ENCODE assay signal across 8 mouse cellular contexts in the genomic region with DNA sequence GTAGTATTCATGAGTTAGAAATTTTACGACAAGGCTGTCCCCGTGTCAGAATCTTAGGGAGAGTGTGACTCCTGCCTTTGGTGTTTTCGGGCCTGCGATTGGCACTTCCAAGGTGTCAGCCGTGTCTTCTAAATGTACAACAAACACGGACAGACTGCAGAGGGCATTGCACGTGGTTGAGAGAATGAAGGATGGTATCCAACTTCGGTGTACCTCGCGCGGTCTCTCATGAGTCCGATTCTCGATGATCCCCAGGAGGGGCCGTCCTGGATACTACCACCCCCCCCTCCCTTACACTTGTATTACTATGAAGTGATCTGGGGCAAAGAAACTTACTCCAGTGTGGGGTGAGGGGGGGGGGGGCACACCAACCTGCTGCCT. TPM values are rescaled to one million over a fixed set of nuclear protein-coding genes. Genes with fewer than 3 reads are reported as not detected.
DNase-seq lines count a peak whose midpoint lies in the region; ATAC-seq and TF ChIP-seq lines count a peak whose summit lies in the region.

No protein-coding gene starts in this region.

- no peaks in the 10 kb centered on the region for H3K27me3 ChIP-seq in forebrain, embryonic 14.5 days (replicated peaks; ENCODE audit: control insufficient read depth, insufficient read depth, low read length)
- 0 out of 2 replicates have a peak, but pooled peaks cover 2% of the 10 kb centered on the region for H3K27me3 ChIP-seq in kidney, embryonic 16.5 days (ENCODE audit: insufficient read depth, low read length)
- H3K27me3 ChIP-seq in midbrain, postnatal 0 days (ENCODE audit: insufficient read depth, low read length): no peaks in the 10 kb centered on the region

- peak overlapping the region; percentile 63 for H3K4me3 ChIP-seq in forebrain, embryonic 14.5 days (ENCODE audit: low read depth, low read length)
- peak overlapping the region; percentile 82 for H3K4me3 ChIP-seq in kidney, embryonic 16.5 days (ENCODE audit: low read length)
- H3K4me3 ChIP-seq in midbrain, postnatal 0 days (ENCODE audit: low read depth, low read length): peak overlapping the region; percentile 65

- intact Hi-C loops in left cerebral cortex, postnatal 4 days (cut with DNase I): loop anchor here (10.0 kb wide), 1 partner anchor 208 kb away; no protein-coding TSS in a partner anchor
- intact Hi-C loops in gastrocnemius, postnatal 14 days (cut with DNase I; ENCODE audit: low total_unique reads): no loop called here

- peak; percentile 43 for ATAC-seq in forebrain, embryonic 14.5 days
- ATAC-seq in kidney, embryonic 16.5 days (ENCODE audit: low FRiP score, low TSS enrichment): peak; percentile 29
- ATAC-seq in midbrain, postnatal 0 days (ENCODE audit: low FRiP score): peak; percentile 59; the same call in 1 of the 2 replicates

- peaks cover 10% of the 10 kb centered on the region; the same call in 1 of the 2 replicates for H3K4me1 ChIP-seq in forebrain, embryonic 14.5 days (ENCODE audit: control insufficient read depth, insufficient read depth, low read length)
- peaks cover 29% of the 10 kb centered on the region for H3K4me1 ChIP-seq in kidney, embryonic 16.5 days (ENCODE audit: insufficient read depth, low read length)
- no peaks in the 10 kb centered on the region; the same call in 1 of the 2 replicates for H3K4me1 ChIP-seq in midbrain, postnatal 0 days (ENCODE audit: insufficient read depth, low read length)

- peak; percentile 13 for DNase-seq in left cerebral cortex, postnatal 4 days
- no peak for DNase-seq in left cerebral cortex, adult 9 months (ENCODE audit: low spot score in 2 of 2)
- DNase-seq in Muller cell, postnatal 12 days (ENCODE audit: inconsistent ontology term): peak; percentile 29
- peak; percentile 41 for DNase-seq in forebrain, embryonic 14.5 days (ENCODE audit: low spot score)
- DNase-seq in midbrain, postnatal 0 days (ENCODE audit: low spot score): peak; percentile 20
- no peak for DNase-seq in gastrocnemius, postnatal 14 days
- DNase-seq in frontal cortex, postnatal 10 days (ENCODE audit: low spot score in 2 of 2): no peak

- 8% methylated on average over 14 of the region's 14 CpGs for WGBS in forebrain, embryonic 14.5 days
- WGBS in kidney, embryonic 16.5 days: under 1% methylated on average over 14 of the region's 14 CpGs
- 4% methylated on average over 14 of the region's 14 CpGs for WGBS in midbrain, postnatal 0 days

- peak overlapping the region; percentile 96 for H3K4me2 ChIP-seq in forebrain, embryonic 14.5 days (ENCODE audit: low read length)
- H3K4me2 ChIP-seq in kidney, embryonic 16.5 days (replicated peaks; ENCODE audit: low read depth, low read length): peak overlapping the region; percentile 82
- peak overlapping the region; percentile 93 for H3K4me2 ChIP-seq in midbrain, postnatal 0 days (ENCODE audit: low read depth, low read length, poor library complexity, severe bottlenecking)

- no peak overlapping the region for H3K27ac ChIP-seq in forebrain, embryonic 14.5 days (ENCODE audit: low read depth, low read length)
- peak overlapping the region; percentile 91 for H3K27ac ChIP-seq in kidney, embryonic 16.5 days (ENCODE audit: low read length)
- H3K27ac ChIP-seq in midbrain, postnatal 0 days (ENCODE audit: low read depth, low read length): no peak overlapping the region

- H3K9me3 ChIP-seq in forebrain, embryonic 14.5 days (replicated peaks; ENCODE audit: control insufficient read depth, low read length): no peaks in the 10 kb centered on the region
- H3K9me3 ChIP-seq in kidney, embryonic 16.5 days (ENCODE audit: low read length): no peaks in the 10 kb centered on the region
- H3K9me3 ChIP-seq in midbrain, postnatal 0 days (ENCODE audit: low read length): no peaks in the 10 kb centered on the region

- peak overlapping the region; percentile 79 for H3K9ac ChIP-seq in forebrain, embryonic 14.5 days (ENCODE audit: low read length)
- peak overlapping the region; percentile 92 for H3K9ac ChIP-seq in kidney, embryonic 16.5 days (replicated peaks; ENCODE audit: low read length)
- H3K9ac ChIP-seq in midbrain, postnatal 0 days (replicated peaks; ENCODE audit: low read length, poor library complexity, severe bottlenecking): peak overlapping the region; percentile 80

- TF ChIP-seq CTCF in midbrain, postnatal 0 days (IDR thresholded peaks at IDR 0.05): peak; percentile 14; the same call in 1 of the 2 replicates

- peaks cover 7% of the 10 kb centered on the region; the same call in 1 of the 2 replicates for H3K36me3 ChIP-seq in forebrain, embryonic 14.5 days (ENCODE audit: control insufficient read depth, insufficient read depth, low read length)
- H3K36me3 ChIP-seq in kidney, embryonic 16.5 days (ENCODE audit: insufficient read depth, low read length): 0 out of 2 replicates have a peak, but pooled peaks cover 4% of the 10 kb centered on the region
- no peaks in the 10 kb centered on the region for H3K36me3 ChIP-seq in midbrain, postnatal 0 days (ENCODE audit: insufficient read depth, low read length)

RNA-seq across cellular contexts. Expression of gene Bag2, which starts 0.6 kb away (rescaled TPM):
- total RNA-seq in left cerebral cortex, postnatal 4 days (2021): 10 to 100 TPM; 14.4 to 17.6 TPM
- 23.9 and 28.5 TPM in 2 replicates for polyA plus RNA-seq in forebrain, embryonic 14.5 days (2014; fragmentation: Nextera tagmentation; extraction: Ambion mirVana)
- 98.1 and 105 TPM in 2 replicates for polyA plus RNA-seq in kidney, embryonic 16.5 days (2015; fragmentation: Nextera tagmentation; extraction: Ambion mirVana)
- total RNA-seq in midbrain, postnatal 0 days (2014; rRNA removed): 12.8 and 26.1 TPM in 2 replicates
- polyA plus RNA-seq in midbrain, postnatal 0 days (2015; fragmentation: Nextera tagmentation; extraction: Ambion mirVana): 28.1 and 29.0 TPM in 2 replicates
- total RNA-seq in gastrocnemius, postnatal 14 days (2021): 10 to 100 TPM; 16.6 to 24.6 TPM

RNA-seq across cellular contexts. Expression of gene Rab23, which starts 37.3 kb away (rescaled TPM):
- total RNA-seq in left cerebral cortex, postnatal 4 days (2021): 10 to 100 TPM; 33.9 to 34.2 TPM
- polyA plus RNA-seq in forebrain, embryonic 14.5 days (2014; fragmentation: Nextera tagmentation; extraction: Ambion mirVana): 23.7 and 28.2 TPM in 2 replicates
- 26.8 and 27.5 TPM in 2 replicates for polyA plus RNA-seq in kidney, embryonic 16.5 days (2015; fragmentation: Nextera tagmentation; extraction: Ambion mirVana)
- total RNA-seq in midbrain, postnatal 0 days (2014; rRNA removed): 9.3 and 13.2 TPM in 2 replicates
- polyA plus RNA-seq in midbrain, postnatal 0 days (2015; fragmentation: Nextera tagmentation; extraction: Ambion mirVana): 25.0 and 29.8 TPM in 2 replicates
- 1 to 10 TPM; 6.5 to 7.0 TPM for total RNA-seq in gastrocnemius, postnatal 14 days (2021)

RNA-seq across cellular contexts. Expression of gene Zfp451, which starts 57.4 kb away (rescaled TPM):
- total RNA-seq in left cerebral cortex, postnatal 4 days (2021): 10 to 100 TPM; 85.4 to 89.8 TPM
- 43.4 and 54.2 TPM in 2 replicates for polyA plus RNA-seq in forebrain, embryonic 14.5 days (2014; fragmentation: Nextera tagmentation; extraction: Ambion mirVana)
- 26.4 and 28.3 TPM in 2 replicates for polyA plus RNA-seq in kidney, embryonic 16.5 days (2015; fragmentation: Nextera tagmentation; extraction: Ambion mirVana)
- 78.8 and 101 TPM in 2 replicates for total RNA-seq in midbrain, postnatal 0 days (2014; rRNA removed)
- polyA plus RNA-seq in midbrain, postnatal 0 days (2015; fragmentation: Nextera tagmentation; extraction: Ambion mirVana): 29.2 and 34.2 TPM in 2 replicates
- 10 to 100 TPM; 14.1 TPM for total RNA-seq in gastrocnemius, postnatal 14 days (2021)

Comparison
In these comparisons a context has a peak if more than half of its experiments do, and no peak if none do; other contexts are left out.
1. DNase-seq: peak in left cerebral cortex, postnatal 4 days (single experiment), Muller cell, postnatal 12 days (single experiment), forebrain, embryonic 14.5 days (single experiment) and midbrain, postnatal 0 days (single experiment); none in left cerebral cortex, adult 9 months (0 of 2), gastrocnemius, postnatal 14 days (single experiment) and frontal cortex, postnatal 10 days (0 of 2).
2. Peak in every context shown above with its lines, with median percentiles within 50 percentile points of each other: ATAC-seq, H3K4me2 ChIP-seq, H3K4me3 ChIP-seq and H3K9ac ChIP-seq.